Mouse (Mus musculus): ENCODE results near the gene Nlk.
"Not testable (repeated sequence)": the region's sequence is repeated elsewhere in the genome, so short reads cannot be mapped to it uniquely, and the experiment has no call there.

The Nlk gene

DNA sequence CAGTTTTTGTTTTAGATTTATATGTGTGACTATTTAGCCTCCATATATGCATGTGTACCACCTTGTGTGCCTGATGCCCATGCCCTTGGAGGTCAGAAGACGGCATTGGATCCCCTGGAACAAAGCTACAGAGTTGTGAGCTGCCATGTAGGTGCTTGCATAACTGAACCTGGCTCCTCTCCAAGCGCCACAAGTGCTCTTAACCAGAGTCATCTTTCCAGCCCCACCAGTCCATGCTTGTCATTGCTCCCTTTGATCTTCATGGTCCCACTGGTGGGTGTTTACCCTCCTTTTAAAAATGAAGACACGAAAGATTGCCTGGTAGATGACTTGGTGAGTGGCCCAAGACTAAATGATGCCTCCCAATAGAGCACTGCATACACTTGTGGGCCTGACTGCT, 156.8 kb downstream of the Nlk start:
- DNase-seq = no peak

DNA sequence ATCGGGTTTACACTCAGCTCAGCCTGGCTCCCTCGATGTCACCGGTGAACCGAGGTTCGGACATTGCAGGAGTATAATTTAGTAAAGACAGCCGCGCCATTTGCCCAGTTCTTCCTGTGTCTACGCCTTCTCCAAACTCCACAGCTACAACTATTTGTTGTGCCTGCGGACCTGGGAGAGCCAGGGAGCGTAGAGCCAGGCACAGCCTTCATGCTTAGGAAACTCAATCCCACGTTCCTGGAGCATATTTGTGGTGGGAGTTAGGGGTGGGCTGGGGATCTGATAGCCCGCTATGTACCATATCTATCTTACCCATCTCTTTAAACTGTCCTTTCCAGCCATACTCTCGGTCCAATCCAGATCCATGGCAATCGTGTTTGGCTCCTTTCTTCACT, 160.5 kb downstream of the Nlk start:
- no peak for DNase-seq

DNA sequence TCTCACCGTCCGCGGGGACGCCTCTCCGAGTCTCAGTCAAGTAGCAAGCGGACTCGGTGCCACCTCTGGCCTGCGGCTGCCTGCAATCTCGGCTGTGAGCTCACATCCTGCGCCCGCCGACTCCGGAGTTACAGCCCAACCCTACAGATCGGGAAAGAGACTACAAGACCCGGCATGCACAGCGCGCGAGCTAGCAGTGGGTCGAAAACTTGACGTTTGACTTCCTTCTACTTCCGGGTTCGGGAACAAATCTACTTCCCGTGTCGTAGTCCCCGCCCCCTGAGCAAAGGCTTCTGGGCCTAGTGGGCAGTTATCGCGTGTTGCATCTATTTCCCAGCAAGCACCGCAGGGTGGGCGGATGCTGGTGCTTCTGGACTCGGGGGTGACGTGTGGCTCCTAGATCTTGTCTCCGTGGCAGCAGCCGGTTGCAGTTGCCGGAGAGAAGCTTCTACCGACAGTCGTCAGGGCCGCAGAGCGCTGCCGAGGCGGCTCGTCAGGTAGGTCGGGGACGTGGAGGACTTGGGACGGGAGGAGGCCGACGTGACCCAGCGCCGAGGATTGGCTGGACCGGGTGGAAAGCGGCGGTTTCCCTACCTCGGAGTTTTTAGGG, 161.0 kb downstream of the Nlk start, which contains the start of the genes Tnfaip1 and Ift20:
Gene Tnfaip1, minus strand, starts transcription at position 253 of the 610 bp plus-strand sequence.
Gene Ift20, plus strand, starts transcription at position 282 of the 610 bp plus-strand sequence.
- peak; percentile 97 for DNase-seq

DNA sequence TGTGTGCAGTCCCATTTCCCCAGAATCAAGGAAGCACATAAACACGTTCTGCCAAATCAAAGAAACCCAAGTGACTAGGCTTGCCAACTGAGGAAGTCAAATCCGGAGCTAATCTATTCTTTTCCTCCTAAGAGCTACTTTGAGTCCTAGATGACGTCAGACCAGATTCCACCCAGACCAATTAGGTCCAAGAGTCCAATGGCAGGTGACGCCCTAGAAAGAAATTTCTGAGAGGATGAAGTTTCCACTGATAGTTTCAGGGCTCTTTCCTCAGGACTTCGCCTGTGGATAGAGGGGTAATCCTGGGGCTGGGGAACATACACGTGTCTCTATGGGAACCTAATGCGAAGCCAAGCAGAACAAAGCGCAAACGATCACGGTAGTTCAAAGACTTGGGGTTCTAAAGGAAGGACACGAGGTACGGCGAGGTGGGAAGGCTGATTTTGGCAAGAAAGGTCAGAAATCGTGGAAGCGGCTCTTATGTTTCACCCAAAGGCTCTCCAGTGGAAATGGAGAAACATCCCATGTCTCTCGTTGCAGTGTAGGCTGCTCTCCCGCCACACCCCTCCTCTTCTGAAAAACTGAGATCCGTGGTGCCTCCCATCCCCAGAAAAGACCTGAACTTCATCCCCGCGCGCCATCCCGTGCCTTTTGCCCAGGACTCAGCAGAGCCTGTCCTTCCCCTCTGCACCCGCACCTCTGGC, 161.6 kb downstream of the Nlk start:
- no peak for DNase-seq

DNA sequence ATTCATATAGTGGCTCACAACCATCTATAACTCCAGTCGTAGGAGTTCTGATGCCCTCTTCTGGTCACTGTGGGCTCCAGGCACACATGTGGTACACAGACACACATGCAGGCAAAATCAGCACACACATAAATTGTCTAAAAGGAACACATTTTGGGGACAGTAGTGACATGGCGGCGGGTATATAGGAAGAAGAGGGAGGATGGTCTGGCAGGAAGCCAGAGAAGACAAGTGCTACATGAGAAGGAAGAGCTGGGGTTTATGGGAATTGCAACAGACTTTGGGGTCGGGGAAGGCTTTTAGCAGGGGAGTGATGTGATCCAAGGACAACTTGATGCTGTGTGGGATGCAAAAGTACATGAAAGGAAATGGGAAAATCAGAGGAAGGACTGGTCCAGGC, 162.7 kb downstream of the Nlk start:
- DNase-seq = no peak

DNA sequence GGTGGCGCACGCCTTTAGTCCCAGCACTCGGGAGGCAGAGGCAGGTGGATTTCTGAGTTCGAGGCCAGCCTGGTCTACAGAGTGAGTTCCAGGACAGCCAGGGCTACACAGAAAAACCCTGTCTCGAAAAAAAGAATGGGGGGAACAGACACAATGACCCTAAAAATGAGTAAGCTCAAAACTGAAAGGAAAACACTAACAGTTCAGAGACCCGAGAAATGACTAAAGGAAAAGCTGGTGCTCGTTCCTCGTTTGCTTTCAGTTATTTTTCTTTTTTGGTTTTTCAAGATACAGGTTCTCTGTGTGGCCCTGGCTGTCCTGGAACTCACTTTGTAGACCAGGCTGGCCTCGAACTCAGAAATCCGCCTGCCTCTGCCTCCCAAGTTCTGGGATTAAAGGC, 165.7 kb downstream of the Nlk start:
- not testable (repeated sequence) for DNase-seq

DNA sequence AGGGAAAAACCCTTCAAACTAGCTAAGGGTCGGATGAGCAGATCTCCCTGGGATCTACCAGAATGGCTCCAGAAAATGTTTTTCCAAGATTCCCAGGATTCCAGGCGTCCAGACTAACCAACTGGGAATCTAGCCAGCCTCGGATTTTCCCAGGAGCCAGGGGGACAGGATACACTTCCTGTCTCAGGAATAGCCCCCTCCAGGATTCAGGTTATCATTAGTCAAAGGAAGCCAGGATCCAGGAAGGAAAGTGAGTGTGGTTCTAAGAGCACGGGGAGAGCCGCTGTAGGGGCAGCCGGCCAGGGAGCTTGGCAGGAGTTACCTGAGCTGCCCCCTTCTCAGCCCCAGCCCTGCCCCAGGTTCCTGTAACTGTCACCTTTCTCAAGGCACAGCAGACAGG, 166.1 kb downstream of the Nlk start:
- DNase-seq = no peak

DNA sequence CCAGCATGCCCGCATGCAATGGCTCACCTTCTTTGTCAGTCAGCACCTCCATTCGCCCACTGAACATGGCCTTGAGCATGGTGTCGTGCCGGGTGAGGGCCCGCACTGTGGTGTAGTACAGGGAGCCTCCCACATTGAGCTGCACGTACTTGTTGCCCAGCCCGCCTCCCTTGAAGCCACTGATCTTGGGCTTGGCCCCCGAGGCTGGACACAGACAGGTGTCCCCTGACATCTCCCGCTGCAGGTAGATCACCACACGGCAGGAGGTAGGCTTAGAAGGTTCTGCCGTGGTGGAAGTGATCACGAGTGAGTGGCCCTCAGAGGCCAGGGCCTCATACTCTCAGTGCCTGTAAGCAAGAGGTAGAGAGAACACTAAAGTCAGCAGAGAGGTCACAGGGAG, 167.2 kb downstream of the Nlk start:
- no peak for DNase-seq

DNA sequence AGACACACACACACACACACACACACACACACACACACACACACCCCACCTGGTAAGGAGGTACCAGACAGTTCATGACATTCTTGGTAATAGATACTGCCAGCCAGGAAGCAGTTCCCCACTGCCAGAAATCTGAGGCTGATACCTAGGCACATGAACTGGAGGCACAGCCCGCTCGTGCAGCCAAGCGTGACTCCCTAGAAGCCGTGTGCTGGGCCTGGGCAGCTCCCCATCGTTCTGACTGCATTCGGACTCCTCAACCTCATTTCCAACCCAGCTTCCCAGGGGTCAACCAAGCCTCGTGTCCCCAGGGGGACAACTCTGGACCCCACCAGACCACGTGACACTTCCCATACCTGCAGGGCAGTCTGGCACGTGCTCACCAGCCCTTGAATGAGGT, 168.5 kb downstream of the Nlk start:
- DNase-seq = no peak

DNA sequence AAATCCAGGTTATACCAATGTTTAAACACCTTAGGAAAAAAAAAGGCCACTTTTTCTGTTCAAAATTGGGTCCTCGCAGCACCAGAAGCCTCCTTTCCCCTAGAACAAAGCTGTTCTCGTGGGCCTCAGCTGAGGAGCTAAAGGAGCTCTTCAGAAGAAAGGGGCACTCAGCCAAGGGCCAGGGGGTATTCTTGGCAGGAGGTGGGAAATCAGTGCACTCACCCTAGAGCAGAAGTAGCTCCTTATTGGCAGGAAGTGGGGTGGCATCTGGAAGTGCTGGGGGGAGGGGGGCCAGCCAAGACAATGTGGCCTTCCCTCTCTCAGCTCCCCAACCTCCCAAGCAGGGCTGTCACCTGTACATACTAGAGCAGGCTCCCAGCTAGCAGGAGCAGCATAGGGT, 172.3 kb downstream of the Nlk start:
- no peak for DNase-seq

DNA sequence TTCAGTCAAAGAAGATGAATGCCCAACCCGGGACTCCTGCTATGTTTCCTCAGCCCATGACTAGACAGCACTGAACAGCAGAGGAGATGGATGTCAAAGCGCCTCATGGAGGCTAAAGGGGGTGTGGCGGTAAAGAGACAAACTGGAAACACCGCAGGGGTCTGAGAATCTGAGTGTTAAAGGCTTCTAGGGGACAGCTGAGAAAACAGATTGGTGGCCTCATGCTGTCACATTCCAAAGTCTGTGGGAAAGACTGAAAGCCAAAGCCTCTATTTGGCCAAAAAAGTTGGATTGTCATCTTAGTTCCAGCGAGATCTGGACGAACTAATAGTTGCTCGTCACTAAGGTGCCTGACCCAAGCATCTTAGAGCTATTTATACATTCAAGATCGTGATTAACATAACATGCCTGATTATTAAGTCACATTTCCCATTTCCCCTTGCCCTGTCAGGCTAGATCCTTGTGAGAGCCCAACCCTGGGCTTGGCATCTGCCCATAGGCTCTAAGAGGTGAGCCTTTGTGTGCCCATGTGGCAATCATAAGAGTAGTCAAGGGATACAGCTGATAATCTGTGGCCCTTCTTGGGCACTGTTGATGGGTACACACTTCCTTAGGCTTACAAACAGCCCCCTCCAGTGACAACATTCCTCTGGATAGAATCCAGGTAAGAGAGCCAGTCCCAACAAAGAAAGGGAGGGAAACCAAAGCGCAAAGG, 173.8 kb downstream of the Nlk start:
- no peak for DNase-seq

DNA sequence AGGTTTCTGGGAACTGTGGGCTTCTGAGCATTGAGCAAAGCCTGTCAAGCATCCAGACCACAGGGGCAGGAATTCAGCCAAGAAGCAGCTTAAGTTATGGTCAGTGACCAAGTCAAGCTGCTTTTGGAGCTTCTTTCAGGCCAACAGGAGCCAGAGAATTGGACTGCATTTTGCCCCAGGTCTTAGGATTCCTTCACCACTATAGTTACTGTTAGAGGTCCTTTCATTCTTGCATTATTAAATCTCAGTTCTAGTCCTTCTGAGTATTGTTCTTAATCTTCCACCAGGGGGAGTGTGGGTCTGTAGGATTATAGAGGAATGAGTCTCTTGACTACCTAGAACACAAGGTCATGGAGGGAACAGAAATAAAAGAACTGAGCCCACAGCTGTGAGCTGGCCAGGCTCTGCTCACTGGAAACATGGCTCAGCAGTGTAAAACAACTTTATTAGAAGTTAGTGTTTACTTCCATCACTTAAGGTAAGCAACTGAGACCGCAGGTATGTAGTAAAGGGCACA, 174.6 kb downstream of the Nlk start:
- DNase-seq = no peak

DNA sequence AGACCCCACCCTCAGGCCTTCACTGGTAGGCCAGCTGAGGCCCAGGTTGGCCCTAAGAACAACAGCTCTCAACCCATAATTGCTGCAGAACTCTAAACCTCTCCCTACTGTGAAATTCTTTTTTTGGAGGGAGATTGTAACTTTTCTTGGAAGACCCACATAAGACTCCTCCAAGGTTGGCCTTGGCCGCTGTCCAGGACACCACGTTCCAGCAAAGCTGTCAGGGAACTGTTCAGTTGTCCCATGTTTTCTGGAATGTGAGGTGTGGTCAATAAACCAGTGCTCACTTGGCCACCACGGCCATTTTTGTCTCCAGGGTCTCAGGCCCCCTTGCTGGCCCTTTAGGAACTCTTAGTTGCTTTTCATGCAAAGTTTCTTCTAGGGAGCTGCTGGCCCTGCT, 175.3 kb downstream of the Nlk start:
- DNase-seq = no peak

DNA sequence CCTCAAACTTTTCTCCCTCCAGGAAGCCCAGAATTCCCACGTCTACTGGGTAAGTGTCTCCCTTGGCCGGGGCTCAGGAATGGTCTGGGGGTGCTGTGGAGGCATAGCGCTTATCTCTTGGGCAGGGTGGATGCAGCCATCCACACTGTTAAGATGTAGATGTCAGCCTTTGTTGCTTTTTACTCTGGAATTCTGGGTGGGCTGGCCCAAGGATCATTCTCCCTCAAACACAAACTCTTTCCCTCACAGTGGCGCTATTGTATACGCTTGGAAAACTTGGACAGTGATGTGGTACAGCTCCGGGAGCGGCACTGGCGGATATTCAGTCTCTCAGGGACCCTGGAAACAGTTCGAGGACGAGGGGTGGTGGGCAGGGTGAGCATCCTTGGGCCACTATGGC, 178.2 kb downstream of the Nlk start:
- DNase-seq = no peak

Data from thymus, postnatal 4 days (tissue).